Mouse (Mus musculus): ENCODE measurements at regions not wholly inside any gene's neighbourhood (a gene's known extent, or its start where the extent isn't known, plus 50 kb on each side); places are given as distances from the start of the nearest gene placed in this dataset.
A peak's percentile ranks its signal among the peaks of the same experiment; 100 is the strongest.
"Not testable (repeated sequence)": the region's sequence is repeated elsewhere in the genome, so short reads cannot be mapped to it uniquely, and the experiment has no call there.

GRCm38 (mm10) chr11:114513446-114513845 is 154.9 kb upstream of the Rpl38 start:
- no peak for ATAC-seq
- Histone ChIP-seq H3K36me3 (ENCODE audit: poor library complexity, severe bottlenecking) (no peaks in the 10 kb centered on the region), H3K9me3 (replicated peaks) (no peaks in the 10 kb centered on the region), H3K4me3 (no peak overlapping the region), H3K9ac (no peak overlapping the region), H3K4me1 (peaks cover 20% of the 10 kb centered on the region), H3K27me3 (0 out of 2 replicates have a peak, but pooled peaks cover 9% of the 10 kb centered on the region), H3K4me2 (no peak overlapping the region), H3K27ac (no peak overlapping the region)
- WGBS = 20% methylated on average over 5 of the region's 5 CpGs

GRCm38 (mm10) chr11:114511994-114512393 is 156.3 kb upstream of the Rpl38 start:
- peaks cover 6% of the 10 kb centered on the region for H3K9me3 ChIP-seq (replicated peaks)
- H3K4me1 ChIP-seq = peaks cover 20% of the 10 kb centered on the region
- H3K36me3 ChIP-seq (ENCODE audit: poor library complexity, severe bottlenecking) = no peaks in the 10 kb centered on the region
- WGBS = 35% methylated on average over 5 of the region's 5 CpGs
- no peak overlapping the region for H3K27ac ChIP-seq
- ATAC-seq = no peak
- no peak overlapping the region for H3K9ac ChIP-seq
- H3K4me2 ChIP-seq = no peak overlapping the region
- H3K27me3 ChIP-seq = 0 out of 2 replicates have a peak, but pooled peaks cover 7% of the 10 kb centered on the region
- H3K4me3 ChIP-seq = no peak overlapping the region

GRCm38 (mm10) chr11:114502562-114502961 is 165.8 kb upstream of the Rpl38 start:
- no peak for ATAC-seq
- no peak overlapping the region for H3K9ac ChIP-seq
- no peak overlapping the region for H3K4me3 ChIP-seq
- no peaks in the 10 kb centered on the region for H3K36me3 ChIP-seq (ENCODE audit: poor library complexity, severe bottlenecking)
- H3K9me3 ChIP-seq (replicated peaks) = no peaks in the 10 kb centered on the region
- 20% methylated on average over 5 of the region's 5 CpGs for WGBS
- peaks cover 11% of the 10 kb centered on the region for H3K4me1 ChIP-seq
- H3K4me2 ChIP-seq = no peak overlapping the region
- no peak overlapping the region for H3K27ac ChIP-seq
- no peaks in the 10 kb centered on the region for H3K27me3 ChIP-seq

GRCm38 (mm10) chr11:114501869-114502540 is 166.3 kb upstream of the Rpl38 start:
- Histone ChIP-seq H3K27ac (no peak overlapping the region), H3K9ac (no peak overlapping the region), H3K36me3 (ENCODE audit: poor library complexity, severe bottlenecking) (no peaks in the 10 kb centered on the region), H3K4me3 (no peak overlapping the region), H3K4me1 (peaks cover 11% of the 10 kb centered on the region), H3K4me2 (no peak overlapping the region), H3K9me3 (replicated peaks) (no peaks in the 10 kb centered on the region), H3K27me3 (no peaks in the 10 kb centered on the region)
- 46% methylated on average over 5 of the region's 5 CpGs for WGBS
- no peak for ATAC-seq

GRCm38 (mm10) chr11:114500416-114500815 is 167.9 kb upstream of the Rpl38 start:
- Histone ChIP-seq H3K27me3 (no peaks in the 10 kb centered on the region), H3K27ac (no peak overlapping the region), H3K9me3 (replicated peaks) (no peaks in the 10 kb centered on the region), H3K4me1 (peaks cover 20% of the 10 kb centered on the region), H3K36me3 (ENCODE audit: poor library complexity, severe bottlenecking) (no peaks in the 10 kb centered on the region), H3K9ac (no peak overlapping the region), H3K4me3 (no peak overlapping the region), H3K4me2 (no peak overlapping the region)
- no peak for ATAC-seq
- WGBS = 91% methylated on average over 7 of the region's 7 CpGs

- Histone ChIP-seq H3K27ac (0 out of 2 replicates have a peak overlapping the region, but pooled peaks have one; percentile 25), H3K36me3 (ENCODE audit: poor library complexity, severe bottlenecking) (no peaks in the 10 kb centered on the region), H3K27me3 (0 out of 2 replicates have a peak, but pooled peaks cover under 1% of the 10 kb centered on the region), H3K4me3 (no peak overlapping the region), H3K4me1 (peaks cover 26% of the 10 kb centered on the region), H3K9ac (no peak overlapping the region), H3K9me3 (replicated peaks) (no peaks in the 10 kb centered on the region), H3K4me2 (no peak overlapping the region)
- ATAC-seq = no peak
- 69% methylated on average over 12 of the region's 12 CpGs for WGBS
These were observed 168.7 kb upstream of the Rpl38 start for GRCm38 (mm10) chr11:114499665-114500064.

GRCm38 (mm10) chr11:114495520-114495921 is 172.8 kb upstream of the Rpl38 start:
- 32% methylated on average over 5 of the region's 5 CpGs for WGBS
- Histone ChIP-seq H3K27ac (peak overlapping the region; percentile 72), H3K9me3 (replicated peaks) (no peaks in the 10 kb centered on the region), H3K4me1 (peaks cover 20% of the 10 kb centered on the region), H3K36me3 (ENCODE audit: poor library complexity, severe bottlenecking) (no peaks in the 10 kb centered on the region), H3K4me2 (peak overlapping the region; percentile 41), H3K4me3 (no peak overlapping the region), H3K27me3 (peaks cover 20% of the 10 kb centered on the region; the same call in 1 of the 2 replicates), H3K9ac (no peak overlapping the region)
- ATAC-seq = peak; percentile 79

GRCm38 (mm10) chr11:114486455-114486854 is 181.9 kb upstream of the Rpl38 start:
- Histone ChIP-seq H3K27me3 (peaks cover 8% of the 10 kb centered on the region; the same call in 1 of the 2 replicates), H3K9ac (no peak overlapping the region), H3K9me3 (replicated peaks) (no peaks in the 10 kb centered on the region), H3K4me2 (no peak overlapping the region), H3K4me1 (peaks cover 25% of the 10 kb centered on the region; the same call in 1 of the 2 replicates), H3K36me3 (ENCODE audit: poor library complexity, severe bottlenecking) (no peaks in the 10 kb centered on the region), H3K27ac (no peak overlapping the region), H3K4me3 (no peak overlapping the region)
- ATAC-seq = peak; percentile 41; the same call in 1 of the 2 replicates
- WGBS = 47% methylated on average over 8 of the region's 8 CpGs

GRCm38 (mm10) chr11:114485429-114485828 is 182.9 kb upstream of the Rpl38 start:
- H3K36me3 ChIP-seq (ENCODE audit: poor library complexity, severe bottlenecking) = no peaks in the 10 kb centered on the region
- ATAC-seq = no peak
- H3K9ac ChIP-seq = no peak overlapping the region
- no peaks in the 10 kb centered on the region for H3K9me3 ChIP-seq (replicated peaks)
- 64% methylated on average over 15 of the region's 15 CpGs for WGBS
- no peak overlapping the region for H3K4me2 ChIP-seq
- H3K4me1 ChIP-seq = peaks cover 25% of the 10 kb centered on the region; the same call in 1 of the 2 replicates
- H3K27ac ChIP-seq = no peak overlapping the region
- H3K4me3 ChIP-seq = no peak overlapping the region
- H3K27me3 ChIP-seq = 0 out of 2 replicates have a peak, but pooled peaks cover 7% of the 10 kb centered on the region

- no peak overlapping the region for H3K4me3 ChIP-seq
- H3K9ac ChIP-seq = no peak overlapping the region
- peaks cover 25% of the 10 kb centered on the region; the same call in 1 of the 2 replicates for H3K4me1 ChIP-seq
- no peaks in the 10 kb centered on the region for H3K9me3 ChIP-seq (replicated peaks)
- no peak overlapping the region for H3K27ac ChIP-seq
- H3K36me3 ChIP-seq (ENCODE audit: poor library complexity, severe bottlenecking) = no peaks in the 10 kb centered on the region
- ATAC-seq = no peak
- H3K27me3 ChIP-seq = 0 out of 2 replicates have a peak, but pooled peaks cover 7% of the 10 kb centered on the region
- no peak overlapping the region for H3K4me2 ChIP-seq
- 75% methylated on average over 4 of the region's 4 CpGs for WGBS
These were observed 183.7 kb upstream of the Rpl38 start for GRCm38 (mm10) chr11:114484668-114484953.

- Histone ChIP-seq H3K4me3 (no peak overlapping the region), H3K27me3 (0 out of 2 replicates have a peak, but pooled peaks cover 7% of the 10 kb centered on the region), H3K27ac (no peak overlapping the region), H3K36me3 (ENCODE audit: poor library complexity, severe bottlenecking) (no peaks in the 10 kb centered on the region), H3K9ac (no peak overlapping the region), H3K4me2 (no peak overlapping the region), H3K9me3 (replicated peaks) (no peaks in the 10 kb centered on the region), H3K4me1 (peaks cover 27% of the 10 kb centered on the region; the same call in 1 of the 2 replicates)
- ATAC-seq = no peak
- 71% methylated on average over 12 of the region's 12 CpGs for WGBS
These were observed 184.3 kb upstream of the Rpl38 start for GRCm38 (mm10) chr11:114483823-114484667.

GRCm38 (mm10) chr11:114483350-114483749 is 185.0 kb upstream of the Rpl38 start:
- not testable (repeated sequence) for ATAC-seq; H3K36me3 ChIP-seq (ENCODE audit: poor library complexity, severe bottlenecking); H3K27ac ChIP-seq; H3K9ac ChIP-seq; H3K9me3 ChIP-seq (replicated peaks); H3K27me3 ChIP-seq; H3K4me3 ChIP-seq; H3K4me2 ChIP-seq
- peaks cover 34% of the 10 kb centered on the region; the same call in 1 of the 2 replicates for H3K4me1 ChIP-seq
- WGBS = 89% methylated on average over 7 of the region's 7 CpGs
